Mouse (Mus musculus): ENCODE data around the gene Tmem110.

DNA sequence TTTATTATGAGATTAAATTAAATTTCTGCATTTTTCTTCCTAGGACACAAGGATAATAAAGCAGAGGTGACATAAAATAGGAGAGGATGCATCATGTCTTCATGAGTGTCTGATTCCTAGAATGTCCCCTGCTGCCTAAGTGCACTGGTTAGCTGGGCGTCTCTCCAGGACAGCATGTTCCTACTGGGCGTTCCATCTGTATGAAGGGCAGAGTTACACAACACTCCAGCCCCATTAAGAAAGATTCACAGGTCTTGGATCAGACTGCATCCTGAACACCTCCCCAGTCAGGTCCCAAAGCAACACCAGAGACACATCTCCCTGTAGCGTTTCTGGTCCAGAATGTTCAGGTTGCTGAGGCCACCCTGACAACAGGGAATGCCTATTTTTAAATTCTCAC lies 29.9 kb downstream of the Tmem110 start:
- no peak for TF ChIP-seq CTCF (IDR thresholded peaks at IDR 0.05; ENCODE audit: low read depth)
- TF ChIP-seq EP300 (IDR thresholded peaks at IDR 0.05; ENCODE audit: low read depth): peak; percentile 58; the same call in 1 of the 2 replicates

All from liver, postnatal 0 days (tissue).